Mouse (Mus musculus): Measurements from ENCODE around the gene Nfkbie. TPM values are rescaled to one million over a fixed set of nuclear protein-coding genes. Genes with fewer than 3 reads are reported as not detected.

Nfkbie gene
- polyA plus RNA-seq, 1 experiment from 2014 or later = 1.6 TPM

GRCm38 (mm10) chr17:45600267-45600666 is 44.8 kb downstream of the Nfkbie start:
- DNase-seq (ENCODE audit: low spot score) = no peak
- Histone ChIP-seq H3K4me3 (ENCODE audit: low read depth, low read length) (no peak overlapping the region), H3K4me2 (replicated peaks; ENCODE audit: low read depth) (no peak overlapping the region), H3K9me3 (ENCODE audit: control insufficient read depth, low read length) (no peaks in the 10 kb centered on the region), H3K27ac (replicated peaks) (no peak overlapping the region), H3K36me3 (ENCODE audit: control insufficient read depth, insufficient read depth, low read length) (no peaks in the 10 kb centered on the region), H3K9ac (ENCODE audit: low read length) (no peak overlapping the region), H3K27me3 (ENCODE audit: control insufficient read depth, insufficient read depth, low read length) (no peaks in the 10 kb centered on the region), H3K4me1 (replicated peaks; ENCODE audit: control insufficient read depth, insufficient read depth) (peaks cover 8% of the 10 kb centered on the region)
- no peak for ATAC-seq (ENCODE audit: low FRiP score, low TSS enrichment)
- TF ChIP-seq EP300 (optimal IDR thresholded peaks at IDR 0.05) (no peak), CTCF (IDR thresholded peaks at IDR 0.05; ENCODE audit: low read depth) (no peak)
- WGBS = 75% methylated on average over 8 of the region's 8 CpGs

- ATAC-seq (ENCODE audit: low FRiP score, low TSS enrichment) = no peak
- H3K4me2 ChIP-seq (replicated peaks; ENCODE audit: low read depth) = no peak overlapping the region
These were observed 45.8 kb downstream of the Nfkbie start for GRCm38 (mm10) chr17:45601325-45601724.

GRCm38 (mm10) chr17:45601877-45602304 is 46.4 kb downstream of the Nfkbie start, which contains the start of gene Mymx:
Gene Mymx, minus strand, starts transcription at chr17:45602102.
- WGBS = 48% methylated on average over 6 of the region's 6 CpGs
- Histone ChIP-seq H3K4me2 (replicated peaks; ENCODE audit: low read depth) (no peak within 1 kb of the TSS), H3K27ac (replicated peaks) (no peak within 1 kb of the TSS), H3K36me3 (ENCODE audit: control insufficient read depth, insufficient read depth, low read length) (no peaks in the 10 kb centered on the region), H3K4me1 (replicated peaks; ENCODE audit: control insufficient read depth, insufficient read depth) (peaks cover 3% of the 10 kb centered on the region), H3K9ac (ENCODE audit: low read length) (0 out of 2 replicates have a peak within 1 kb of the TSS, but pooled peaks have one; percentile 13), H3K4me3 (ENCODE audit: low read depth, low read length) (no peak within 1 kb of the TSS), H3K27me3 (ENCODE audit: control insufficient read depth, insufficient read depth, low read length) (no peaks in the 10 kb centered on the region), H3K9me3 (ENCODE audit: control insufficient read depth, low read length) (no peaks in the 10 kb centered on the region)
- TF ChIP-seq CTCF (IDR thresholded peaks at IDR 0.05; ENCODE audit: low read depth) = no peak
- no peak for TF ChIP-seq EP300 (optimal IDR thresholded peaks at IDR 0.05)
- DNase-seq (ENCODE audit: low spot score) (peak; percentile 49), ATAC-seq (ENCODE audit: low FRiP score, low TSS enrichment) (peak; percentile 6; the same call in 1 of the 2 replicates)

More at GRCm38 (mm10) chr17:45601325-45601724, 45.8 kb downstream of the Nfkbie start:
- Histone ChIP-seq H3K27ac (replicated peaks) (no peak overlapping the region), H3K9ac (ENCODE audit: low read length) (0 out of 2 replicates have a peak overlapping the region, but pooled peaks have one; percentile 13), H3K4me3 (ENCODE audit: low read depth, low read length) (no peak overlapping the region), H3K9me3 (ENCODE audit: control insufficient read depth, low read length) (no peaks in the 10 kb centered on the region), H3K27me3 (ENCODE audit: control insufficient read depth, insufficient read depth, low read length) (no peaks in the 10 kb centered on the region), H3K36me3 (ENCODE audit: control insufficient read depth, insufficient read depth, low read length) (no peaks in the 10 kb centered on the region), H3K4me1 (replicated peaks; ENCODE audit: control insufficient read depth, insufficient read depth) (peaks cover 6% of the 10 kb centered on the region)
- no peak for DNase-seq (ENCODE audit: low spot score)
- TF ChIP-seq EP300 (optimal IDR thresholded peaks at IDR 0.05) = no peak
- TF ChIP-seq CTCF (IDR thresholded peaks at IDR 0.05; ENCODE audit: low read depth) = no peak
- WGBS = 26% methylated on average over 22 of the region's 22 CpGs

- H3K4me2 ChIP-seq (replicated peaks; ENCODE audit: low read depth) = no peak overlapping the region
- TF ChIP-seq CTCF (IDR thresholded peaks at IDR 0.05; ENCODE audit: low read depth) (no peak), EP300 (optimal IDR thresholded peaks at IDR 0.05) (no peak)
- DNase-seq (ENCODE audit: low spot score) = no peak
- no peaks in the 10 kb centered on the region for H3K36me3 ChIP-seq (ENCODE audit: control insufficient read depth, insufficient read depth, low read length)
- H3K4me3 ChIP-seq (ENCODE audit: low read depth, low read length) = no peak overlapping the region
- H3K9me3 ChIP-seq (ENCODE audit: control insufficient read depth, low read length) = no peaks in the 10 kb centered on the region
- no peak overlapping the region for H3K9ac ChIP-seq (ENCODE audit: low read length)
- WGBS = 82% methylated on average over 3 of the region's 3 CpGs
- H3K4me1 ChIP-seq (replicated peaks; ENCODE audit: control insufficient read depth, insufficient read depth) = peaks cover 2% of the 10 kb centered on the region; the same call in 1 of the 2 replicates
- H3K27ac ChIP-seq (replicated peaks) = no peak overlapping the region
- no peaks in the 10 kb centered on the region for H3K27me3 ChIP-seq (ENCODE audit: control insufficient read depth, insufficient read depth, low read length)
- ATAC-seq (ENCODE audit: low FRiP score, low TSS enrichment) = no peak
These were observed 47.5 kb downstream of the Nfkbie start for GRCm38 (mm10) chr17:45602984-45603383.

GRCm38 (mm10) chr17:45606992-45607879 is 51.7 kb downstream of the Nfkbie start:
- Histone ChIP-seq H3K4me3 (ENCODE audit: low read depth, low read length) (no peak overlapping the region), H3K36me3 (ENCODE audit: control insufficient read depth, insufficient read depth, low read length) (no peaks in the 10 kb centered on the region), H3K4me2 (replicated peaks; ENCODE audit: low read depth) (no peak overlapping the region), H3K27me3 (ENCODE audit: control insufficient read depth, insufficient read depth, low read length) (no peaks in the 10 kb centered on the region), H3K9me3 (ENCODE audit: control insufficient read depth, low read length) (no peaks in the 10 kb centered on the region), H3K27ac (replicated peaks) (no peak overlapping the region), H3K4me1 (replicated peaks; ENCODE audit: control insufficient read depth, insufficient read depth) (no peaks in the 10 kb centered on the region), H3K9ac (ENCODE audit: low read length) (no peak overlapping the region)
- TF ChIP-seq CTCF (IDR thresholded peaks at IDR 0.05; ENCODE audit: low read depth) (no peak), EP300 (optimal IDR thresholded peaks at IDR 0.05) (no peak)
- no peak for ATAC-seq (ENCODE audit: low FRiP score, low TSS enrichment)
- no peak for DNase-seq (ENCODE audit: low spot score)
- WGBS = 83% methylated on average over 15 of the region's 15 CpGs

GRCm38 (mm10) chr17:45608396-45608795 is 52.9 kb downstream of the Nfkbie start:
- no peak for TF ChIP-seq EP300 (optimal IDR thresholded peaks at IDR 0.05)
- TF ChIP-seq CTCF (IDR thresholded peaks at IDR 0.05; ENCODE audit: low read depth) = no peak
- ATAC-seq (ENCODE audit: low FRiP score, low TSS enrichment) (no peak), DNase-seq (ENCODE audit: low spot score) (no peak)
- Histone ChIP-seq H3K4me2 (replicated peaks; ENCODE audit: low read depth) (no peak overlapping the region), H3K9ac (ENCODE audit: low read length) (no peak overlapping the region), H3K4me1 (replicated peaks; ENCODE audit: control insufficient read depth, insufficient read depth) (no peaks in the 10 kb centered on the region), H3K27me3 (ENCODE audit: control insufficient read depth, insufficient read depth, low read length) (no peaks in the 10 kb centered on the region), H3K4me3 (ENCODE audit: low read depth, low read length) (no peak overlapping the region), H3K27ac (replicated peaks) (no peak overlapping the region), H3K36me3 (ENCODE audit: control insufficient read depth, insufficient read depth, low read length) (no peaks in the 10 kb centered on the region), H3K9me3 (ENCODE audit: control insufficient read depth, low read length) (no peaks in the 10 kb centered on the region)
- WGBS = 86% methylated on average over 4 of the region's 4 CpGs
